Mouse (Mus musculus): ENCODE data around the gene Mecom.

DNA sequence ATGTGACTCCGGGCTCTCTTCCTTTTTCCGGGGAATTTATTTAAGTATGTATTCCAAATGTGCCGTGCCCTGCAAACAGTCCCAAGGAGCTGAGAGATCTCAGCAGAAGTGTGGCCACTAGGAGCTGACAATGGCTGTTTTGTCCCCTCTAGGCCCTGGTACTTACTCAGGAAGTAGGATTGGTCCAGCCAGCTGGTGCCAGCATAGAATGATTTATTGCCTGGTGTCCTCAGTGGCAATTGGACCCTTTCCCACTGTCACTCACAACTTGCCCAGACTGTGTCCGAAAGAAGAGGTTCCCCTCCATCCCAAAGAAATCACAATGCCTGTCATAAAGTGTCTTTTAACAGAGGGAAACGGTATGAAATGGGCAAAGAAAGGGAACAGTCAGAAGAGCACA, 340.4 kb downstream of the Mecom start:
- TF ChIP-seq POLR2A (IDR thresholded peaks at IDR 0.05; ENCODE audit: borderline replicate concordance, low read depth, low read length) (no peak), CTCF (IDR thresholded peaks at IDR 0.05; ENCODE audit: low read depth, low read length) (no peak)
